ENCODE assay signal across 8 mouse cellular contexts in genomic region chr17:91093081-91093875, GRCm38 (mm10). TPM values are rescaled to one million over a fixed set of nuclear protein-coding genes. Genes with fewer than 3 reads are reported as not detected.
DNase-seq lines count a peak whose midpoint lies in the region; ATAC-seq and TF ChIP-seq lines count a peak whose summit lies in the region.

No protein-coding gene starts in this region.

- no peak for TF ChIP-seq CTCF in olfactory bulb, adult 2 months (IDR thresholded peaks at IDR 0.05; ENCODE audit: insufficient read depth, low read depth, low read length)

- TF ChIP-seq POLR2A in olfactory bulb, adult 2 months (IDR thresholded peaks at IDR 0.05; ENCODE audit: insufficient read depth, low read depth, low read length), result no peak; the same call in 1 of the 2 replicates

- peak; percentile 28 for ATAC-seq in cerebellum, adult (ENCODE audit: insufficient number of reproducible peaks, low FRiP score, low TSS enrichment)
- 0 out of 2 replicates have a peak, but pooled peaks have one; percentile 19 for ATAC-seq in erythroid progenitor cell, adult 5-6 weeks (replicated peaks; ENCODE audit: low FRiP score, poor library complexity, severe bottlenecking)

- peak overlapping the region; percentile 94 for H3K4me3 ChIP-seq in olfactory bulb, adult 2 months (ENCODE audit: insufficient read depth, low read depth, low read length)

- peaks cover 6% of the 10 kb centered on the region; the same call in 1 of the 2 replicates for H3K4me1 ChIP-seq in olfactory bulb, adult 2 months (ENCODE audit: control insufficient read depth, insufficient read depth, low read length)

- 17% methylated on average over 12 of the region's 12 CpGs for WGBS in olfactory bulb, adult 2 months

- peak overlapping the region; percentile 84 for H3K27ac ChIP-seq in olfactory bulb, adult 2 months (ENCODE audit: insufficient read depth, low read depth, low read length)

- DNase-seq in cerebellum, postnatal 25 days, result no peak
- peak; percentile 22 for DNase-seq in layer of hippocampus, postnatal 36 days
- no peak for DNase-seq in urinary bladder, adult 18-20 months (ENCODE audit: low spot score in 2 of 2)
- DNase-seq in Muller cell, postnatal 12 days (ENCODE audit: inconsistent ontology term), result no peak
- DNase-seq in adrenal gland, adult 2 months, result no peak

RNA-seq across cellular contexts. Expression of gene Nrxn1, which starts 0.4 kb away (rescaled TPM):
- total RNA-seq in erythroid progenitor cell, adult 5-6 weeks (2015; ENCODE audit: low replicate concordance), result 0.42 TPM in 1 of 2 replicates, not detected in the other
- 3.4 TPM in 1 of 2 replicates, not detected in the other for total RNA-seq in erythroid progenitor cell, adult 5-6 weeks (2017; ENCODE audit: low replicate concordance)
- 100 to 1,000 TPM; 431 to 444 TPM for total RNA-seq in layer of hippocampus, postnatal 36 days (2021)
- polyA plus RNA-seq in olfactory bulb, adult 2 months (2012; ENCODE audit: insufficient read depth, insufficient read length, low replicate concordance, missing spikeins), result 504 TPM in 1 of 2 replicates, not detected in the other
- 10 to 100 TPM in 1 of 2 experiments, 1 to 10 TPM in 1; 7.1 to 12.7 TPM for total RNA-seq in adrenal gland, adult 2 months (2021)
- polyA plus RNA-seq in adrenal gland, adult 2 months (2012; rRNA removed), result 5.2 and 5.3 TPM in 2 replicates

Comparison
In these comparisons a context has a peak if more than half of its experiments do, and no peak if none do; other contexts are left out.
1. DNase-seq: peak in layer of hippocampus, postnatal 36 days (2 of 2); none in cerebellum, postnatal 25 days (0 of 2), urinary bladder, adult 18-20 months (0 of 2), Muller cell, postnatal 12 days (single experiment) and adrenal gland, adult 2 months (single experiment).
2. RNA of gene Nrxn1, which starts 0.4 kb away (total RNA-seq): 431 to 444 TPM in layer of hippocampus, postnatal 36 days; 7.1 to 12.7 TPM in adrenal gland, adult 2 months and 0.42 to 3.4 TPM in erythroid progenitor cell, adult 5-6 weeks; every median in the first group is over 10 times any median in the second.